Mouse (Mus musculus) neural tube, embryonic 15.5 days (tissue): Measurements from ENCODE around the gene Zic5. TPM values are rescaled to one million over a fixed set of nuclear protein-coding genes. Genes with fewer than 3 reads are reported as not detected.

Experiments used
- ATAC-seq: fragments of 200-750 bp; cut with Nextera tagmentation; 2 replicates; pipeline ENCODE4 v1.8.0; 2017; ENCODE audit warnings: mild to moderate bottlenecking, moderate TSS enrichment, moderate library complexity; ENCODE audit not compliant: low FRiP score
- H3K27ac ChIP-seq: fragments of 300-500 bp; sonication (generic); replicated peaks from 2 replicates; pipeline ENCODE4 v1.5.1; 2015; ENCODE audit warnings: mild to moderate bottlenecking, inconsistent platforms
- H3K27me3 ChIP-seq: fragments of 300-500 bp; sonication (generic); replicated peaks from 2 replicates; pipeline ENCODE4 v1.6.1; 2015; ENCODE audit warnings: inconsistent platforms
- H3K36me3 ChIP-seq: fragments of 300-500 bp; sonication (generic); 2 replicates; pipeline ENCODE4 v1.6.1; 2015; ENCODE audit warnings: inconsistent platforms
- H3K4me1 ChIP-seq: fragments of 300-500 bp; sonication (generic); 2 replicates; pipeline ENCODE4 v1.6.1; 2015; ENCODE audit warnings: inconsistent platforms
- H3K4me2 ChIP-seq: fragments of 300-500 bp; sonication (generic); 2 replicates; pipeline ENCODE4 v1.6.1; 2015; ENCODE audit warnings: inconsistent platforms, mild to moderate bottlenecking, moderate library complexity
- H3K4me3 ChIP-seq: fragments of 300-500 bp; sonication (generic); replicated peaks from 2 replicates; pipeline ENCODE4 v1.5.1; 2015; ENCODE audit warnings: mild to moderate bottlenecking, inconsistent platforms
- H3K9ac ChIP-seq: fragments of 300-500 bp; sonication (generic); replicated peaks from 2 replicates; pipeline ENCODE4 v1.6.1; 2015; ENCODE audit warnings: mild to moderate bottlenecking, inconsistent platforms
- H3K9me3 ChIP-seq: fragments of 300-500 bp; sonication (generic); replicated peaks from 2 replicates; pipeline ENCODE4 v1.6.1; 2016; ENCODE audit warnings: inconsistent platforms
- WGBS: fragments of 180-500 bp; shearing (Covaris S2); methylation state at CpG from one replicate; pipeline ENCODE4 v1.1.7; 2015; ENCODE audit warnings: mixed read lengths; 5-methylcytosine and 5-hydroxymethylcytosine counted together
- polyA plus RNA-seq: library from polyadenylated mRNA; unstranded; fragments of >200 nt; fragmentation: Nextera tagmentation; extraction: Ambion mirVana; gene quantifications from 2 replicates; pipeline ENCODE4 v1.2.1, GENCODE M21; 2015

Zic5 gene
- polyA plus RNA-seq: 3.9 and 6.2 TPM in 2 replicates

GRCm38 (mm10) chr14:122464763-122465741 is at the start of gene Zic5:
Gene Zic5 (minus strand): TSS chr14:122465677.
- no peaks in the 10 kb centered on the region for H3K36me3 ChIP-seq
- peak; percentile 72 for ATAC-seq
- H3K4me1 ChIP-seq: peaks cover 23% of the 10 kb centered on the region
- peak within 1 kb of the TSS; percentile 81 for H3K4me2 ChIP-seq
- H3K27me3 ChIP-seq: peaks cover 82% of the 10 kb centered on the region
- peak within 1 kb of the TSS; percentile 47 for H3K4me3 ChIP-seq
- peak within 1 kb of the TSS; percentile 81 for H3K27ac ChIP-seq
- no peaks in the 10 kb centered on the region for H3K9me3 ChIP-seq
- peak within 1 kb of the TSS; percentile 46 for H3K9ac ChIP-seq
- 2% methylated on average over 40 of the region's 62 CpGs for WGBS

GRCm38 (mm10) chr14:122513511-122514036 is 48.1 kb upstream of the Zic5 start:
- WGBS: 60% methylated on average over 1 of the region's 1 CpGs
- Histone ChIP-seq H3K4me1 (no peaks in the 10 kb centered on the region), H3K27me3 (no peaks in the 10 kb centered on the region), H3K4me2 (no peak overlapping the region), H3K9me3 (no peaks in the 10 kb centered on the region), H3K4me3 (no peak overlapping the region), H3K27ac (no peak overlapping the region), H3K36me3 (no peaks in the 10 kb centered on the region), H3K9ac (no peak overlapping the region)
- ATAC-seq: no peak

GRCm38 (mm10) chr14:122511519-122511918 is 46.0 kb upstream of the Zic5 start:
- WGBS: 76% methylated on average over 3 of the region's 3 CpGs
- Histone ChIP-seq H3K36me3 (no peaks in the 10 kb centered on the region), H3K4me3 (no peak overlapping the region), H3K9ac (no peak overlapping the region), H3K27ac (no peak overlapping the region), H3K27me3 (no peaks in the 10 kb centered on the region), H3K4me2 (no peak overlapping the region), H3K9me3 (no peaks in the 10 kb centered on the region), H3K4me1 (no peaks in the 10 kb centered on the region)
- ATAC-seq: no peak

GRCm38 (mm10) chr14:122509058-122509457 is 43.6 kb upstream of the Zic5 start:
- Histone ChIP-seq H3K27ac (no peak overlapping the region), H3K9me3 (no peaks in the 10 kb centered on the region), H3K4me2 (no peak overlapping the region), H3K4me1 (no peaks in the 10 kb centered on the region), H3K36me3 (no peaks in the 10 kb centered on the region), H3K27me3 (no peaks in the 10 kb centered on the region), H3K4me3 (no peak overlapping the region), H3K9ac (no peak overlapping the region)
- WGBS: 22% methylated on average over 2 of the region's 2 CpGs
- ATAC-seq: no peak

GRCm38 (mm10) chr14:122492015-122492414 is 26.5 kb upstream of the Zic5 start:
- Histone ChIP-seq H3K27ac (no peak overlapping the region), H3K27me3 (peaks cover 39% of the 10 kb centered on the region), H3K4me2 (no peak overlapping the region), H3K9me3 (no peaks in the 10 kb centered on the region), H3K9ac (no peak overlapping the region), H3K4me3 (no peak overlapping the region), H3K4me1 (peaks cover 7% of the 10 kb centered on the region; the same call in 1 of the 2 replicates), H3K36me3 (no peaks in the 10 kb centered on the region)
- no peak for ATAC-seq
- WGBS: 71% methylated on average over 1 of the region's 1 CpGs

GRCm38 (mm10) chr14:122491521-122491920 is 26.0 kb upstream of the Zic5 start:
- H3K36me3 ChIP-seq: no peaks in the 10 kb centered on the region
- no peak for ATAC-seq
- 71% methylated on average over 6 of the region's 6 CpGs for whole genome bisulfite sequencing
- H3K27ac ChIP-seq: peak overlapping the region; percentile 46
- no peak overlapping the region for H3K4me3 ChIP-seq
- no peak overlapping the region for H3K9ac ChIP-seq
- H3K27me3 ChIP-seq: peaks cover 42% of the 10 kb centered on the region
- no peaks in the 10 kb centered on the region for H3K9me3 ChIP-seq
- H3K4me1 ChIP-seq: peaks cover 7% of the 10 kb centered on the region; the same call in 1 of the 2 replicates
- no peak overlapping the region for H3K4me2 ChIP-seq

GRCm38 (mm10) chr14:122490441-122491328 is 25.2 kb upstream of the Zic5 start, which contains the start of gene Gm10837:
Gene Gm10837 (plus strand): TSS chr14:122490586.
- Histone ChIP-seq H3K36me3 (no peaks in the 10 kb centered on the region), H3K4me2 (peak within 1 kb of the TSS; percentile 45), H3K27me3 (peaks cover 47% of the 10 kb centered on the region)

GRCm38 (mm10) chr14:122489686-122490414 is 24.4 kb upstream of the Zic5 start:
- Histone ChIP-seq H3K4me3 (no peak overlapping the region), H3K9ac (no peak overlapping the region)
- ATAC-seq: no peak

More at GRCm38 (mm10) chr14:122490441-122491328, 25.2 kb upstream of the Zic5 start, which contains the start of gene Gm10837:
- Histone ChIP-seq H3K27ac (peak within 1 kb of the TSS; percentile 46), H3K4me3 (peak within 1 kb of the TSS; percentile 25), H3K4me1 (peaks cover 7% of the 10 kb centered on the region; the same call in 1 of the 2 replicates), H3K9me3 (no peaks in the 10 kb centered on the region), H3K9ac (no peak within 1 kb of the TSS)
- WGBS: 1% methylated on average over 51 of the region's 51 CpGs
- peak; percentile 47 for ATAC-seq

GRCm38 (mm10) chr14:122489041-122489440 is 23.6 kb upstream of the Zic5 start:
- Histone ChIP-seq H3K9ac (no peak overlapping the region), H3K4me3 (no peak overlapping the region), H3K9me3 (no peaks in the 10 kb centered on the region), H3K36me3 (no peaks in the 10 kb centered on the region), H3K4me1 (peaks cover 7% of the 10 kb centered on the region; the same call in 1 of the 2 replicates), H3K4me2 (peak overlapping the region; percentile 20; the same call in 1 of the 2 replicates), H3K27ac (no peak overlapping the region), H3K27me3 (peaks cover 61% of the 10 kb centered on the region)
- WGBS: 2% methylated on average over 5 of the region's 5 CpGs
- no peak for ATAC-seq

More at GRCm38 (mm10) chr14:122489686-122490414, 24.4 kb upstream of the Zic5 start:
- Histone ChIP-seq H3K27ac (no peak overlapping the region), H3K27me3 (peaks cover 54% of the 10 kb centered on the region), H3K4me2 (peak overlapping the region; percentile 45), H3K36me3 (no peaks in the 10 kb centered on the region), H3K9me3 (no peaks in the 10 kb centered on the region), H3K4me1 (peaks cover 7% of the 10 kb centered on the region; the same call in 1 of the 2 replicates)
- WGBS: 2% methylated on average over 12 of the region's 12 CpGs

GRCm38 (mm10) chr14:122487366-122487765 is 21.9 kb upstream of the Zic5 start:
- H3K9me3 ChIP-seq: no peaks in the 10 kb centered on the region
- H3K4me2 ChIP-seq: no peak overlapping the region
- H3K4me3 ChIP-seq: no peak overlapping the region
- H3K9ac ChIP-seq: no peak overlapping the region
- 10% methylated on average over 5 of the region's 5 CpGs for WGBS
- H3K4me1 ChIP-seq: peaks cover 10% of the 10 kb centered on the region; the same call in 1 of the 2 replicates
- peaks cover 74% of the 10 kb centered on the region for H3K27me3 ChIP-seq
- no peaks in the 10 kb centered on the region for H3K36me3 ChIP-seq
- ATAC-seq: no peak
- H3K27ac ChIP-seq: no peak overlapping the region
